Mouse (Mus musculus): ENCODE results near the gene Tfap2d. TPM values are rescaled to one million over a fixed set of nuclear protein-coding genes. Genes with fewer than 3 reads are reported as not detected.

Tfap2d gene
- polyA plus RNA-seq, 1 experiment from 2014 or later = not detected

GRCm38 (mm10) chr1:19213171-19213570 lies 110.3 kb downstream of the Tfap2d start:
- no peak for DNase-seq (ENCODE audit: low spot score)
- Histone ChIP-seq H3K27ac (no peak overlapping the region), H3K9me3 (no peaks in the 10 kb centered on the region), H3K4me3 (no peak overlapping the region), H3K4me1 (peaks cover 4% of the 10 kb centered on the region; the same call in 1 of the 2 replicates), H3K36me3 (no peaks in the 10 kb centered on the region), H3K27me3 (ENCODE audit: insufficient read depth, poor library complexity, severe bottlenecking) (peaks cover 97% of the 10 kb centered on the region)
- WGBS = under 1% methylated on average over 4 of the region's 4 CpGs

GRCm38 (mm10) chr1:19213851-19214395 lies 111.1 kb downstream of the Tfap2d start:
- Histone ChIP-seq H3K9me3 (no peaks in the 10 kb centered on the region), H3K36me3 (no peaks in the 10 kb centered on the region), H3K27ac (no peak overlapping the region), H3K4me1 (peaks cover 4% of the 10 kb centered on the region; the same call in 1 of the 2 replicates), H3K4me3 (peak overlapping the region; percentile 31), H3K27me3 (ENCODE audit: insufficient read depth, poor library complexity, severe bottlenecking) (peaks cover 97% of the 10 kb centered on the region)
- WGBS = 3% methylated on average over 36 of the region's 36 CpGs
- no peak for DNase-seq (ENCODE audit: low spot score)

Other genes with a start within 250 kb of the Tfap2d start
- gene Tfap2b, start 105.9 kb downstream of the Tfap2d start, polyA plus RNA-seq (2016; fragmentation: Nextera tagmentation; extraction: Ambion mirVana) = 0.52 and 2.7 TPM in 2 replicates

Measured in heart, embryonic 10.5 days (tissue).